Mouse (Mus musculus) cerebellum, adult 9-10 months (tissue): ENCODE data around the gene Cnnm2.
"Not testable (repeated sequence)": the region's sequence is repeated elsewhere in the genome, so short reads cannot be mapped to it uniquely, and the experiment has no call there.

ENCODE experiments used
- DNase-seq: peaks from one replicate; pipeline ENCODE4 v3.0.0; 2022

Cnnm2 gene

DNA sequence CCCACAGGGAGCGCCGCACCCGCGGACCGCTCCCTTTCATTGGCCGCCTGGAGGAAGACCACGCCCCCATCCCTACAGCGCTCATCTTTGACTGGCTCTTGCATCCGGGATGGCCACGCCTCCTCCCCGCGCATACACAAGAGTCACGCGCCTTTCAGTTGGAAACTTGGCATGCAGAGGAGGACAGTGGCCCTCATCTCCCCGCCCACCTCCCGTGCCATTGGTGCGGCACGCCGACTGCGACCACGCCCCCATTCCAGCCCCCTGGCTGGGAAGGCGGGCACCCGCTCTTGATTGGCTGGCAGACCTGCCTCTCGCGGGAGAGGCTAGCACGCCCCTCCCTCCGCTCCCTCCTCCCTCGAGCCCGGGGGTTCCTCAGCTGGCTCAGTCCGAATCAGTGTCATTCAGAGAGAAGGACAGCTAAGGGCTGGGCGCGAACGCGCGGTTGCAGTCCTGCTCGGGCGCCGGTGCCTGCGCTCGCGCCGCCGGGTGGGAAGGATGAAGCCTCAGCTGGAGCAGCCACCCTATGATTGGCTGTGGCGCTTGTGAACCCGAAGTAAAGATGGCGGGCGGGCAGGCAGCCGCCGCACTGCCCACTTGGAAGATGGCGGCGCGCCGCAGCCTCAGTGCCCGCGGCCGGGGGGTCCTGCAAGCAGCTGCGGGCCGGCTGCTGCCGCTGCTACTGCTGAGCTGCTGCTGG is at the start of gene Cnnm2:
Cnnm2 (plus strand) TSS at position 350 of the 700 bp plus-strand sequence.
- DNase-seq = peak; percentile 100

DNA sequence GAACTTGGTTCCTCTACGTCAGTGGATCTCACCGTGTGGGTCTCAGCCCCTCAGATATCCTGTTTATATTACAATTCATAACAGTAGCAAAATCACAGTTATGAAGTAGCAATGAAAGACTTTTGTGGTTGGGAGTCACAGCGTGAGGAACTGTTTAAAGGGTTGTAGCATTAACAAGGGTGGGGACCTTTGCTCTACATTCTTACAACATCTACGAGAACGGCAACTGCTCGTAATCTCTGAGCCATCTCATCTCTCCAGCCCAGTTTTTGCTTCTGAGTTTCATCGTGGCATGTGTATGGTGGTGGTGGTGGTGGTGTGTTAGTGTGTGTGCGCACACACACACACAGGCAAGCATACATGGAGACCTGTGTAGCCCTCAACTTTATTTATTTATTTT is 47.2 kb upstream of the Cnnm2 start:
- no peak for DNase-seq

DNA sequence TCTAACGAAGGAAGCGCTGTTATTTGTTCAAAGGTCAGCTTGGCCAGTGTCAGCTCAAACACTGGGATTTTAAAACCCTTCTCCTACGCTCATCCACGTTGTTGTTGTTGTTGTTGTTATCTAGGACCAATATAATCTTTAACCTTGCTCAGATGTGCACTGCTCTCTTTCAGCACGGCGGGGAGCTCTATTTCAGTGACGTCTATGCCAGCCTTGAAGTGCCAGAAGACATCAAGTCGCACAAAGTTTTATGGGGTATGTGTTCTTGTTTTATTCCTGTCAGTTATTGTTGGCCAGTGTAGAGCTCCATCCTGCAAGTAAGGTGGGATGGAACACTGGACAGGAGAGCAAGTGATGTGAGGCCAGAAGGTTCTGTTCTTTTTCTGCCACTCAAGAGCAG is 46.4 kb upstream of the Cnnm2 start:
- DNase-seq = no peak

DNA sequence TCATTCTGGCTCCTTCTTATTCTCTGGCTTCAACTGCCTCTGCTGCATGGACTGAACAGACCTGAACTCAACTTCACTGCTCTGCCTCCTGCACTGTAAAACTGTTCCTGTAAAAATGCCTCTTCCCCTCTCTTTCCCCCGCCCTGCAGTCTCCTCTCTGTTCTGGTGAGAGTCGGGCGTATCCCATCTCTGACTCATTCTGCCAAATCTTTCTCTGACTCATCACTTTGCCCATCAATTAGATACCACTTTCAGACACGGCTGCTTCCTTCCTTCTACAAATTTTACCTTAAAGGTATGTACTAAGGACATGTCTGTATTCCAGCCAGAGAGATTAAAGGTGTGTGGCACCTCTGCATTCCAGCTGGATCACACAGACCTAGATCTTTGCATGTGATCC is 43.2 kb upstream of the Cnnm2 start:
- DNase-seq = no peak

DNA sequence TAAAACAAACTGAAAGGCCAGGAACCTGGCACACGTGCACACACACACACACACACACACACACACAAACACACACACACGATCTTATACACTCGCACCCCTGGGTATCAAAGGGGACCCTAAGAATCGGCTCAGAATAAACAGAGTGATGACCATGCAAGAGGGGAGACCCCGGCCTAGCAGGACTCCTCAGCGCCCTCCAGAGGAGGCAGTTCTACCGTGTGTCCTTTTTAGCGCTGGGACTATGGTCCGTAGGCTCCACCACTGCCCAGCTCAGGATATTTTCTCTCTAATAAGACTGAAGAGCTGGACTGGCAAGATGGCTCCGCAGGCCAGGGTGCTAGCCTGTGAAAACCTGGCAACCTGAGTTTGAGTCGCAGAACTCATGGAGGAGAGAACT is 37.0 kb upstream of the Cnnm2 start:
- DNase-seq = no peak

DNA sequence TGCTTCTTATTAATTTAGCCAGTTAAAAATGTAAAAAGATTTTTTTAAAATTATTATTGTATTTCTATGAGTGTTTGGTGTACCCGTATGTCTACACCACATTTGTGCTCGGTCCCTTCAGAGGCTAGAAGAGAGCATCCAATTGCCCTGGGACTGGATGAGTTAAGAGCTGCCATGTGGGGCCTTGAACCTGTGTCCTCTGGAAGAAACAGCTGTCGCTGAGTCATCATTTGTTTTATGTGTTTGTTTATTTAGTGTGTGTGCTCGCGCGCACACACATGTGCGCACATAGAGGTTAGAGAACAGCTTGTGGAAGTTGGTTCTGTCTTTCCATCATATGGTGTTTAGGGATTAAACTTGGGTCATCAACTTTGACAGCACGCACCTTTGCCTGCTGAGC is 35.3 kb upstream of the Cnnm2 start:
- no peak for DNase-seq

DNA sequence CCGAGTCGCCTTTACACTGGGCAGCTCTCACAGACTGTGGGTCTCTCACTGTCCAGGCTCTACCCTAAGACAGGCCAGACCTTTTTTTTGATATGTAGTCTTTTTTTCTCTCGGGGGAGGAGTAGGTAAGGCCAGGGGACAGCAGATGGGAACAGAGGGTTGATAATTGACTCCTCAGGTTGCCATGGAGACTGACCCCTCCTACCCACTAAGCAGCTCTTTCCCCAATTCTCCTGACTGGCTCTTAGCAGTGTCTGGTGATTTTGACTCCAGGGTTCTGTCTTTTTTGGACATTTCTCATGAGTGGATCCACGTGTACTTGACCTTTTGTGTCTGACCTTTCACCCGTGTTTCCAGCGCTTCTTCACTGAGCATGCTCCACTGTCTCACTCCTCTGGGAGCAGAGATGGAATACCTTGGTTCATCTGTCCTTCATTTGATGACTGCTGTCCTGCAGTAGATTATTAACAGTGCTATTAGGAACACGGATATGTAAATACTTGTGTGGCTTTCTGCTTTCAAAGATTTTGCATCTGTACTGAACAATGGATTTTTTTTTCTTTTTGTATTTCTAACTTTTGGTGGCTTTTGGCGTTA is 34.2 kb upstream of the Cnnm2 start:
- no peak for DNase-seq

DNA sequence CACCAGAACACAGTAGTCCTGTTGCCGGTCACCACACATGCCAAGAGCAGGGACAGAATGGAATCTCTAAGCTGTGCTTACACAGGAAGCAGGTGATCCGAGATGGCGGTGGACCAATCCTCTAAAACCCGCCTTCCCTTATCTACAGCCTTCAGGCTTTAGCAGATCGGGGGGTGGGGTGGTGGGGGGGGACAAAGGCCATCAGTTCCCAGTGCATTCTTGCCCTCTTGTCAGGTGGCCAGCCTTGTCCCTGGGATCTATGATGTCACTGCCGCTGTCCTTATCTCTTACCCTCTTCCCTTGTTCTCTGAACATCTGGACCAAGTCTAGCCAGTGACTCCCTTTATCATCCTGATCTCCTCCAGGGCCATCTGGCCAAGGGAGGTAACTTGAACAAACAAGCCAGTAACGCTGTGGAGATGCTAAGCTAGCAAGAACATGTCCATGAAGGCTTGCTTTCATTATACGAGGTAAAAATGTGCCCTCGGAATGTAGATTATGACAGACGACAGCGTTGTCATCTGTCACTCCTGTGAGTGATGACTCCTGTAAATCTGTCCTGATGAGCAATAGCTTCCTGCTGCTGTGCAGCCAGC is 33.4 kb upstream of the Cnnm2 start:
- no peak for DNase-seq

DNA sequence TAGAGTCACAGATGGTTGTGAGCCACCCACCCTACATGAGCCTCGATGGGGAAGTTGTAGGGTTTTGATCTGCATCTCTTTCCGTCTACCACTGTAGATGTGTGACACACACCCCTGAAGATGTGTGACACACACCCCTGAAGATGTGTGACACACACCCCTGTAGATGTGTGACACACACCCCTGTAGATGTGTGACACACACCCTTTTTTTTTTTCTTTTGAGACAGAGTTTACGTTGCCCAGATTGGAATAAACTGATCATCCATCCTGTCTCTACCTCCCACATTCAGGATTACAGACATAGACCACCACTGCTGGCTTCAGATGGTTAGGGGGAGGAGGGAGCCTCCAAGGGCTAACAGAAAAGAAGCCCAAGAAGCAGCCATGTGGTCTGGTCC is 32.5 kb upstream of the Cnnm2 start:
- DNase-seq = no peak

DNA sequence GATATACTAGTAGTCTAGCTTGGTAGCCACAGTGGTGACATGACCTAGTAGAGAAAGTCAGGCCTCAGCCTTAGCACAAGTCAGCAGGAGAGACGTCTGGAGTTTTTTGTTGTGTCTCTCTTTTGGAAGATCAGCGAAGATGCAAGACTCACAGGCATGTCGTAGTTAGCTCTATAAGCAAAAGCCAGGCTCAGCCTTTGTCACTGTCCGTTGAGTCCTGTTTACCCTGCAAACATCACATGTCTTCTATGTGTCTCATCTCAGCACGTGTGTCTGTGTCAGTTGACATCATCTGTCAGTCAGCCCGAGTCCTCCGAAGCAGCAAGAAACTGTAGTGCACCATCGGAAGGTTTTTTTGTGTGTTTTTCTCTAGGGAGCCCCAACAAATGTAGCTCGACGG is 30.0 kb upstream of the Cnnm2 start:
- no peak for DNase-seq

DNA sequence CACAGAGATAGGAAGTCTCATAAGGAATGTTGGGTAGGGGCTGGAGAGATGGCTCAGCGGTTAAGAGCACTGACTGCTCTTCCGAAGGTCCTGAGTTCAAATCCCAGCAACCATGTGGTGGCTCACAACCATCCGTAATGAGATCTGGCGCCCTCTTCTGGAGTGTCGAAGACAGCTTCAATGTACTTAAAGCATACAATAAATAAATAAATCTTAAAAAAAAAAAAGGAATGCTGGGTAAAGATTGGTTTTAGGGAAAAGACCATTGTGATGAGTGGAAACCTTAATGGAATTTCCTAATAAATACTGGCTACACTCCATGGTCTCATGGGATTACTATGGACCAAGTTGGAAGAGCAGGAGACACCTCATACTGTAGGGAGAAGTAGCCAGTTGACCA is 28.7 kb upstream of the Cnnm2 start:
- not testable (repeated sequence) for DNase-seq

DNA sequence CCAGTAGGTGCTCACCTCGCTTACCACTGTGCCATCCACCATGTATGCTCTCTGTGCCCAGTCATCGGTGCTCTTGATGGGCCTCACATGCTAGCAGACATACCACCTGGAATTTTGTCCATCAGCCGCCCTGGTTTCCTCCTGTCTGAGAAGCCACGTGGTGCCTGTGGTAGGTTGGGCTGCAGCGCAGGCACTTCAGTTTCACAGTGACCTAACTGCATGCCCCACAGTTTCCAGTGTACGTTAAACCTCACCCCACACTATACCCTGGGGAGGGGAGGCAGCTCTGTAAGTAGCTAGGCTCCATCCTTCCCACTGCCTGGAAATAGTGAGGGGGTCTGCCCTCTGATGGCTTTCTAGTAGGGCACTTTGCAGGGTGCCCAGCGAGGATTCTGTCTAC is 27.8 kb upstream of the Cnnm2 start:
- no peak for DNase-seq

DNA sequence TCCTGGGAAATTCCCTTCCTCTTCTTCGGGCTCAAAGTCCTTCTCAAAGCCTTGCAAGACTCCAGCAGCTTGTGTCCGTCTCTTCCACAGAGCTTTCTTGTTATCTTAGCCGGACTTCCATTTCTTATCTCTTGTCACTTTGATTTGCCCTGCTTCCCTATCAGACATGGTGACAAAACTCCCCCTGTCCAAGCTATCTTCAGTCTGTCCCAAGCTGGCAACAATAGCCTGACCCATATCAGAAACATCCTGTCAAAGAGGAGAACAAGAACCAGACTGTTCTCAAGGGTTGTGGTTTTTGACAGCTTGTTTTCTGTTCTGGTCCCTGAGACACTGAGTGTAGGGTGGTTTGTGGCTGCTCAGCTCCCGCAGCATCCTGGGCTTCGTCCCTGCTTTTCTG is 26.2 kb upstream of the Cnnm2 start:
- no peak for DNase-seq

DNA sequence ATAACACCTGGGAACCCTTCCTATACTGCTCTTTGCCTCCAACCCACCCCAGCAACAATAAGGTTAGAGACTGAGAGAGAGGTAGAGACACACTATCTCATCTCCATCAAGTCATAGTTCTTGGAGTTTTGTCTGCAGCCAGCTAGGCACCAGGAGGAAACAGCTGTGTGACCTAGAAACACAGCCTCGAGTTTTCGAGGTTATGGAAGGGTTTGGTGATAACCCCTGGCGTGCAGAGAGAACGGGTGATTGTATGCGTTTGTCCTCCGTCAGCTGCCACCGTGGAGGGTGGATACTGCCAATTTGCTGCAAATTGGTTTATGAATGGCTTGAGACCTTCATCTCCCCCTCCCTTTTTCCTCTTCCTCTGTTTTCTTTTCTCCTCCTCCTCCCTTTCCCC is 24.3 kb upstream of the Cnnm2 start:
- no peak for DNase-seq

DNA sequence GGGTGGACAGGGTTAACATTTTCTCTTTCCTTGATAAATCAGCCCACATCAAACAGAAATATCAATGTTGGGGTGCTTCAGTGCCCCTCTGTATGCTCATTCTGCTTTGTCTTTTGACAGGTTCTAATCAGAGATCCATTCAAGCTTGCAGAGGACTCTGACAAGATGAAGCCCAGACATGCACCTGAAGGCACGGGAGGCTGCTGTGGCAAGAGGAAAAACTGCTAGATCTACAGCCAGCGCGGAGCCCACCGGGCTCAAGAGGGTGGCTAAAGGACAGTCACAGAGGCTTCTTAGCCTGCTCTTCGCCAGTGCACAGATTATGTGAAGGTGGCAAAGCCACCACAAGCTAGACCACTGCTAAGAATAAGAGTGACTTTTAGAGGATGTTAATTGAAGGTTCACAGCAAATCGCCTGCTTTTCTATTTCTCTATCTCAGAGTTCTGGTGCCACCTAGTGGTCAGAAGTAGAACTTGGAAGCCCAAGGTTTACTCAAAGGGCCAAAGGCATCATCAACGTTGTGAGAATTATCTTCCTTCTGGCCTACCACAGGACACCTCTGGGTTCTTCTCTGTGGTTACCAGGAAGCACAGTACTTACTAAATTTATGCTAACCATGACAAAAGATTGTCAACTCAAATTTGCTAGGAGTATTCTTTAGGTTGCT is 20.9 kb upstream of the Cnnm2 start:
- DNase-seq = peak; percentile 82

DNA sequence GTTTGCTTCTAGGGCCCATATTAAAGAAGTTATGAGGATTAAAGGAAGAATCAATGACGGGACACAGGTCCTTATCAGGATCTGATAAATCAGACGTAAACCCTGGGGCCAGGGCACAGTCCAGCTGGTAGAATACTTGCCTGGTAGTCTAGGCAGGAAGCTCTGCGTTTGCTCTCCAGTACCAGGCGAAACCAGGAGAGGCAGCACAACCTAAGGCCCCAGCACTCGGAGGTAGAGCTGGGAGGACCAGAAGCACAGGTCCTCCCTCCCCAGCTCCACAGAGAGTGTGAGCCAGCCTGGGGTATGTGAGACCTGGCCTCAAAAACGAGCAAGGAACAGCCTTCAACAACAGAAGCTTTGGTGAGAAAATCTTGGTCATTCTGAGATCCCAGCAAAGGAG is 19.8 kb upstream of the Cnnm2 start:
- DNase-seq = no peak

DNA sequence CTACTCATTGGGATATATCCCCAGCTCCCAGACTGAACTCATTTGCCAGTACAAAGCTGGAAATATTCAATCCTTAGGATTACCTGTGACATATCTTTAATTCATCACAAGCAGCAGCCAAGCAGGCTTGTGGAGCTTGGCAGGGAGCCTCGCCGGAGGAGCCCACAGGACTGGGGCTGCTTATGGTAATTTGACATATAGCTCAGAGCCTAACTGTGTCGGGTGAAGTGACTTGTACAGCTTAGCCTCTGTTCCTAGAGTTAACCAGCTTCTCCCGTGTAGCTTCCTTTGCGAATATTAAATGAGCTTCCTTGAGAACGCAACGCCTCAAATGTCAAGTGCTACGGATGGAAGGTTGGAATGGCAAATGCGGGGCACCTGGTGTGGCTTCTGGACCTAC is 16.7 kb upstream of the Cnnm2 start:
- no peak for DNase-seq

DNA sequence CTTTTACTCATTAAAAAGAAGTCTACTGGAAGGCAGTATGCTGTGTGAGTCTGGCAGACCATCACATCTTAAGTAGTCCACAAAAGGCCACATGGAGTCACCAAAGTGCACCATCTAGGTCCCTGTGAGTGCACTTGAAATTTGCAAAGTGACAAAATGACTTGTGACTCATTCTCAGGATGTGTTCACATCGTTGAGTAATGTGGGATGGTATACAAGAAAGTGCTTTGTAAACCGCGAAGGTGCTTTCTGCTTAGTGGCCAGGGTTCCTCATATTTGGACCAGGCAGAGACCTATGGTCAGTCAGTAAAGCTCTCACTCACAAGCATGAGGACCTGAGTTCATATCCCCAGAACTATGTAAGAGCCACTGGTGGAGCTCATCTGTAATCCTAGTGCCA is 13.6 kb upstream of the Cnnm2 start:
- no peak for DNase-seq

DNA sequence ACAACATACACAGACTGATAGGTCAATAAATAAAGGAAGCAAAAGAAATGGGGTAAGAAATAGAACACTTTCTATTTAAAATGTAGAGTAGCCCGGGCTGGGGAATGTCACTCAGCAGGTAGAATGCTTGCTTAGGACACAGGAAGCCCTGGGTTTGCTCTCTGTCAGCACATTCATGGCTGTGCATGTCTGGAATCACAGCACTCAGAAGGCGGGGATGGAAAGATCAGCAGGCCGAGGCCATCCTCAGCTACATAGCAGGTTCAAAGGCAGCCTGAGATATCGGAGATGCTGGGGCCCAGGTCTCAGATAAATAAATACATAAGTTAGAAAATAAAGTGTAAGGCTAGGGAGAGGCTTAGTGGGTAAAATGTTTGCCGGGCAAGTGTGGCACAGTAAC is 9.2 kb upstream of the Cnnm2 start:
- no peak for DNase-seq

DNA sequence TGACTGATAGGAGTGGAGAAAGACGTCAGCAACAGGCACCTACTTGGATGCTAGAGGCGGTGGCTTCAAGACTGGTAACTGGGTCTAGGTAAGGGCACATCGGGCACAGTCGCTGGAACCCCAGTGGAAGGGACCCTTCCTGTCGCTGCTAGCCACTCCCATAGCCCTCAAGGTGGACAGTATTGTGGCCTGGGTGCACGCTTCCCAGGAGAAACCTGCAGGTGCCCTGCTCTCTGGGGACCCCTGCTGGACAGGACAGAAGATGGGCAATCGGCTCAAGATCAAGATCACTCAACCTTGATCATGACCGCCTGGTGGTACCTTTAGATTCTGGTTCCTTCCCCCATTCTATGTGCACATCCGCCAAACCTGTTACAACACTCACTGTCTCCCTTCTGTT is 6.3 kb upstream of the Cnnm2 start:
- no peak for DNase-seq

DNA sequence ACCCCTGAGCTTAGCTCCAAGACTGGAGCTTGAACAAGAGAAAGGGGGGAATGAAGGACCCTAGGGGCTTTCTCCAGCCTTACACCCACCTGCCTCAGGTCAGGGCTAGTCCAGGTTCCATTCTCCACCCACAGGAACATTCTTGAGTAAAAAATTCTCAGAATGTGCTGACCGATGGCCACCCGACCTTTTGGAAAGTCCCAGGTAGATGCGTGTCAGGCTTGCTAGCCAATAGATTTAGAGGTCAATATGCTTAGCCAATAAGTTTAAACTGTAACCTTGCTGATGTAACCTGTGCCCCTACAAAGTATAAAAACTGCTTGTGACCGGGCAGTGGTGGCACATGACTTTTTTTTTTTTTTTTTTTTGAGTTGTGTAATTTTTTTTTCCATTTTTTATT is 5.2 kb upstream of the Cnnm2 start:
- DNase-seq = no peak

DNA sequence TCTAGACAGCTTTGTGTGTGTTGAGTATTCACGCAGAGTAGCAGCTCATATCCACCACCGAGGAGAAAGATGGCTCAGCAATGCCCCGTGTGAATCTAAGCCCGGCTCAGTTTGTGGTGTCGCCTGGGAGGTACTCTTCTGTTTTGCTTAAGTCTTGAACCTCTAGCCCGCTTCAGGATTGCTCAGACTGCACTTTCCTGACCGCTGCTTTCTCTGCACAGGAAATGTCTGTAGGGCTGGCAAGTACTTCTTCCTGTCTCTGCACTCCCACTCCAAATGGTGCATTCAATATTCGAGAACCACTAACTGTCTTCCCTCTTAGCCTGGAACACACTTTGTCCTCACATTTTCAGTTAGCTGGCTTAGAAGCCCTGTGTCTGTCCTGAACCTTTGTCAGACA is 2.3 kb upstream of the Cnnm2 start:
- DNase-seq = no peak

DNA sequence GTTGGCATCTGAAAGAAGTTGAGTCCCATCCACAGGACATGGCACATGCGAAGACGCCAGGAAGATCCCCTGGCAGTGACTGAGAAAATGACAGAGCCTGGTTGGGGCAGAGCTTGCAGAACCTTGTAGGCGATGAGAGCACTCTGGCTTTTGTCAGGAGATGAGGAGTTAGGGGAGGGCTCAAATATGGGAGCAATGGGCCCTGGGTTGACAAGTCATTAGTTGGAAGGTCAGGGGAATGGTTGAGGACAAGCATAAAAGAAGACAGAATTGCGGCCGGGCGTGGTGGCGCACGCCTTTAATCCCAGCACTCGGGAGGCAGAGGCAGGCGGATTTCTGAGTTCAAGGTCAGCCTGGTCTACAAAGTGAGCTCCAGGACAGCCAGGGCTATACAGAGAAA is 1.5 kb upstream of the Cnnm2 start:
- peak; percentile 42 for DNase-seq
